Mouse (Mus musculus) limb, embryonic 11.5 days (tissue): ENCODE measurements at regions not wholly inside any gene's neighbourhood (a gene's known extent, or its start where the extent isn't known, plus 50 kb on each side); places are given as distances from the start of the nearest gene placed in this dataset.
A peak's percentile ranks its signal among the peaks of the same experiment; 100 is the strongest.

Experiments used
- ATAC-seq: fragments of 200-750 bp; cut with Nextera tagmentation; 2 replicates; pipeline ENCODE4 v1.8.0; 2017; ENCODE audit warnings: low read depth; ENCODE audit not compliant: insufficient number of reproducible peaks, low FRiP score, low TSS enrichment
- DNase-seq: peaks from one replicate; pipeline ENCODE4 v3.0.0-alpha.2; 2015; ENCODE audit warnings: low spot score
- H3K27ac ChIP-seq: fragments of 300-500 bp; sonication (generic); replicated peaks from 2 replicates; pipeline ENCODE4 v1.5.1; 2014; ENCODE audit warnings: low read depth, mild to moderate bottlenecking, low read length
- H3K27me3 ChIP-seq: fragments of 300-500 bp; sonication (generic); 2 replicates; pipeline ENCODE4 v1.6.1; 2014; ENCODE audit warnings: mild to moderate bottlenecking, low read length, mixed read lengths; ENCODE audit not compliant: control insufficient read depth, insufficient read depth
- H3K36me3 ChIP-seq: fragments of 300-500 bp; sonication (generic); 2 replicates; pipeline ENCODE4 v1.6.1; 2014; ENCODE audit warnings: mild to moderate bottlenecking, low read length, moderate library complexity, mixed read lengths; ENCODE audit not compliant: control insufficient read depth, insufficient read depth
- H3K4me1 ChIP-seq: fragments of 300-500 bp; sonication (generic); 2 replicates; pipeline ENCODE4 v1.6.1; 2014; ENCODE audit warnings: low read length, mixed read lengths; ENCODE audit not compliant: control insufficient read depth, insufficient read depth
- H3K4me2 ChIP-seq: fragments of 300-500 bp; sonication (generic); 2 replicates; pipeline ENCODE4 v1.6.1; 2014; ENCODE audit warnings: low read depth, mild to moderate bottlenecking, moderate library complexity; ENCODE audit not compliant: severe bottlenecking
- H3K4me3 ChIP-seq: fragments of 300-500 bp; sonication (generic); 2 replicates; pipeline ENCODE4 v1.5.1; 2014; ENCODE audit warnings: low read depth, low read length
- H3K9ac ChIP-seq: fragments of 300-500 bp; sonication (generic); 2 replicates; pipeline ENCODE4 v1.6.1; 2014; ENCODE audit warnings: mild to moderate bottlenecking, low read length
- H3K9me3 ChIP-seq: fragments of 300-500 bp; sonication (generic); 2 replicates; pipeline ENCODE4 v1.6.1; 2016; ENCODE audit warnings: low read length; ENCODE audit not compliant: control insufficient read depth
- WGBS: fragments of 180-500 bp; shearing (Covaris S2); extraction: QIAGEN DNeasy Blood & Tissue Kit; methylation state at CpG from one replicate; pipeline ENCODE4 v1.1.7; 2014; 5-methylcytosine and 5-hydroxymethylcytosine counted together

- H3K9me3 ChIP-seq, result no peaks in the 10 kb centered on the region
- no peaks in the 10 kb centered on the region for H3K27me3 ChIP-seq
- DNase-seq (no peak), ATAC-seq (no peak)
- WGBS, result 90% methylated on average over 4 of the region's 4 CpGs
- no peaks in the 10 kb centered on the region for H3K36me3 ChIP-seq
- H3K27ac ChIP-seq, result no peak overlapping the region
- H3K4me3 ChIP-seq, result no peak overlapping the region
- no peak overlapping the region for H3K9ac ChIP-seq
- no peak overlapping the region for H3K4me2 ChIP-seq
- H3K4me1 ChIP-seq, result no peaks in the 10 kb centered on the region
Observed at GRCm38 (mm10) chr14:47795062-47795461, 146.8 kb downstream of the Ktn1 start.

- H3K27me3 ChIP-seq, result no peaks in the 10 kb centered on the region
- DNase-seq (no peak), ATAC-seq (no peak)
- no peak overlapping the region for H3K27ac ChIP-seq
- no peak overlapping the region for H3K4me2 ChIP-seq
- no peak overlapping the region for H3K9ac ChIP-seq
- H3K9me3 ChIP-seq, result no peaks in the 10 kb centered on the region
- WGBS, result 89% methylated on average over 3 of the region's 3 CpGs
- no peaks in the 10 kb centered on the region for H3K36me3 ChIP-seq
- no peak overlapping the region for H3K4me3 ChIP-seq
- H3K4me1 ChIP-seq, result no peaks in the 10 kb centered on the region
Observed at GRCm38 (mm10) chr14:47798203-47798602, 150.0 kb downstream of the Ktn1 start.

DNA sequence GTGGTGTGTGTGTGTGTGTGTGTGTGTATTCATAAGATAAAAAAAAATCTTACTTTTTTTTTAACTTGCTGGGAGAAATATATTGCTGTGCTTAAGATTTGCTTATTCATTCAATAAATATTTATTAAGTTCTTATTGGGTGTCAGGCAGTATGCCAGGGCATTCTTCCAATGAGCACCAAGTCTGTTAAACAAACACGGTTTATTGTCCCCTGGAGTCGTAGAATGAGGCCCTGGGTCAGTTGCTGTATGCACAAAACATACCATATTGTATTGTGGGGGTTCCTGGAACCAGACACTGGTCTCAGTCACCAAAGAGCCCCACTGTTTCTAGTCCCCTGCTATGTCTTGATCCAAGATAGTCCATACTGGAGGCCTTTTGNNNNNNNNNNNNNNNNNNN lies 151.3 kb downstream of the Ktn1 start:
- Histone ChIP-seq H3K4me1 (no peaks in the 10 kb centered on the region), H3K4me2 (no peak overlapping the region), H3K9ac (no peak overlapping the region), H3K9me3 (no peaks in the 10 kb centered on the region), H3K27ac (no peak overlapping the region), H3K4me3 (no peak overlapping the region), H3K36me3 (no peaks in the 10 kb centered on the region), H3K27me3 (no peaks in the 10 kb centered on the region)
- DNase-seq (no peak), ATAC-seq (no peak)
- 72% methylated on average over 2 of the region's 2 CpGs for WGBS

GRCm38 (mm10) chr14:47805202-47805601 lies 157.0 kb downstream of the Ktn1 start:
- Histone ChIP-seq H3K27me3 (no peaks in the 10 kb centered on the region), H3K4me3 (no peak overlapping the region), H3K4me2 (no peak overlapping the region), H3K4me1 (no peaks in the 10 kb centered on the region), H3K9me3 (no peaks in the 10 kb centered on the region), H3K36me3 (no peaks in the 10 kb centered on the region), H3K27ac (no peak overlapping the region), H3K9ac (no peak overlapping the region)
- 83% methylated on average over 1 of the region's 1 CpGs for WGBS
- ATAC-seq, result peak; percentile 60
- DNase-seq, result no peak

DNA sequence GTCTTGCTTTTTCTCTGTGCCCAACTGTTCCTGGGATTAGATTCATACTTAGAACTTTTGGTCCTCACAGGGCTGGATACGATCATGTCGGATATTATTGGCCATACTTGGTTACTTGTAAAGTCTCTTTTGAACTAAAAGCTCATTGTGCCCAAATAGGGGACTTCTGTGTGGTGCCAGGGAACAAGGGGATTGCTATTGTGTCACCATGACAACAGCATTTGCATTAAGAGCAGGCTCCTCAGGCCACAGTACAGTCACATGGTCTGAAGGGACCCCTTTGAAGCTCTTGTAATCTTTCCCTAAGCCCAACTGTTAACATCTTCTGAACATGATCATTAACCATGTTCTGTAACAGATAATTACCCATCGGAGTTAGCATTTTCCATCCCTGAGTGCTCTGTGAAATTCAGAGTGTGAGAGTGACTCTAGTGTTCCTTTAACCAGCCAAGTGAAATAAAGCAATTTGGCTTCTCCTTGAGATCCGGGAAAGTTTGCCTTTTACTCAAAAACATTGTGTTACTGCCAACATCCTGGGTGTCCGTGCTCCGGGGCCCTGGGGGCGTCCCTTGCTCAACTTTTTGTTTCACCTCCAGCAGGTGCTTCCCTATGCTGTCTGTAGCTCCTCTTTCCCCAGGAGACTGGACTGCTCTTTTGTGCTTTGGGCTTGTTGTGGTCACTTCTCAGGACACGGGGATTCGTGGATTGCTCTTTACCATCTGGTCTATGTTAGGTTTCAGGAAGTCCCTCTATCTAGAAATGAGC lies 157.7 kb downstream of the Ktn1 start:
- peak; percentile 36; the same call in 1 of the 2 replicates for ATAC-seq

DNA sequence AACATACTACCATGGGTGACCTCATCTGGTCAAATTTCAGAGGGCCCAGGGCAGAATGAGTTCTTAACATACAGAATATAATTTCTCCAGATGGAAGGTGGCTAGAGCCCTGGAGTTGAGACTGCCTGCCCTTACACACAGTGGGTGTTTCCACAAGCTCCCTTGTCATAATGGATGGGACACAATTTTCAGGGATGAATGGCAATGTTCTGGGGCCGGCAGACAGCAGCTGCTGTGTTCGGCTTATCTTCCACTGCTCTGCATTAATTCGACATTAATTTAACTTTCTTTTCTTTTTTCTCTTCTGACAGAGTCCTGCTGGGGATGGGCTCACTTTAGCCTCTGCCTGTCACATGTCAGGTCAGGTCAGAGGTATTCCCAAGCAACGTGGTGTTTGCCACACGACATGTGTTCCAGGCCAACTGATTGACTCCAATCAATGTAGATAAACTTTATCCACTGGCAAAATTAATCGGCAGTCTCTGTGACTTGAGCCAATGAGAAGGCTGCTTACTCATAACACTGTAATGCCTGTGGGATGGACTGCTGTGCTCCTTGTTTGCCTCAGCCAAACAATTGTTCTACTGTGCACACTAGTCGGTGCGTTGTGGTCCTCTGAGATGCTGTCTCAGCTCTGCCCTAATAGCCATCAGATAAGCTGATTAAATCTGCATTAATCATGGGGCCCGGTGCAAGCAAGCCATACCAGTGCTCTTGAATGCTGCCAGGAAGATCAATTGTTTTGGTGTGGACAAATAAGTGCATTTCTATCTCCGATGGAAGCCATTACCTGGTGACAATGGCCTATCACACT lies 160.1 kb downstream of the Ktn1 start:
- no peak for ATAC-seq

More for the DNA sequence above, 157.7 kb downstream of the Ktn1 start:
- Histone ChIP-seq H3K36me3 (no peaks in the 10 kb centered on the region), H3K27me3 (no peaks in the 10 kb centered on the region), H3K9ac (no peak overlapping the region), H3K27ac (no peak overlapping the region), H3K4me2 (no peak overlapping the region), H3K4me3 (no peak overlapping the region), H3K9me3 (no peaks in the 10 kb centered on the region), H3K4me1 (no peaks in the 10 kb centered on the region)
- DNase-seq, result no peak
- WGBS, result 49% methylated on average over 9 of the region's 9 CpGs

GRCm38 (mm10) chr14:47818224-47818623 lies 170.0 kb downstream of the Ktn1 start:
- ATAC-seq, result no peak
- no peaks in the 10 kb centered on the region for H3K9me3 ChIP-seq
- H3K4me2 ChIP-seq, result no peak overlapping the region
- no peak for DNase-seq
- no peaks in the 10 kb centered on the region for H3K27me3 ChIP-seq
- WGBS, result 76% methylated on average over 3 of the region's 3 CpGs
- no peaks in the 10 kb centered on the region for H3K4me1 ChIP-seq
- H3K36me3 ChIP-seq, result no peaks in the 10 kb centered on the region
- no peak overlapping the region for H3K27ac ChIP-seq
- no peak overlapping the region for H3K4me3 ChIP-seq
- H3K9ac ChIP-seq, result no peak overlapping the region

More for the DNA sequence above, 160.1 kb downstream of the Ktn1 start:
- Histone ChIP-seq H3K9ac (no peak overlapping the region), H3K4me1 (no peaks in the 10 kb centered on the region), H3K36me3 (no peaks in the 10 kb centered on the region), H3K9me3 (no peaks in the 10 kb centered on the region), H3K27me3 (no peaks in the 10 kb centered on the region), H3K4me3 (no peak overlapping the region), H3K27ac (no peak overlapping the region), H3K4me2 (no peak overlapping the region)
- 69% methylated on average over 10 of the region's 10 CpGs for WGBS
- DNase-seq, result no peak

DNA sequence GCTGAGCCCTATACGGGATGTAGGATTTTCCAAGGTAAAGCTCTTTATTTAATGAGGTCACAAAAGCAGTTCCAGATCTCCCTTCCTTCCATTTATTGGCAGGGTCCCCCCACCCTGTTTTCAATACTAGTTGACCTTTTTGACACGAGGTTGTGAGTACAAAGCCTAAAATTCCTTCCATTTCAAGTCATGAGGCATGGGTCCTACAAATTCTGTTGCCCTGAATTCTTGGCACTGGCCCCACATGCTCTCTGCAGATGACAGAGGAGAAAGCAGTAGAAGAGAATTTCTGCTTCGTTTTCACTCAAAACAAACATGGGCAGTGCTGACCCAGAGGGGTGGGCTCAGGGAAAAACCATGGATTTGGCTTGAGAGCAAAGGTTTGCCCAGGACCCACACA lies 170.4 kb downstream of the Ktn1 start:
- DNase-seq (no peak), ATAC-seq (no peak)
- Histone ChIP-seq H3K9ac (no peak overlapping the region), H3K4me3 (no peak overlapping the region), H3K9me3 (no peaks in the 10 kb centered on the region), H3K27me3 (no peaks in the 10 kb centered on the region), H3K27ac (no peak overlapping the region), H3K4me2 (no peak overlapping the region), H3K4me1 (no peaks in the 10 kb centered on the region), H3K36me3 (no peaks in the 10 kb centered on the region)
- 42% methylated on average over 3 of the region's 3 CpGs for WGBS
